In the genomic region with DNA sequence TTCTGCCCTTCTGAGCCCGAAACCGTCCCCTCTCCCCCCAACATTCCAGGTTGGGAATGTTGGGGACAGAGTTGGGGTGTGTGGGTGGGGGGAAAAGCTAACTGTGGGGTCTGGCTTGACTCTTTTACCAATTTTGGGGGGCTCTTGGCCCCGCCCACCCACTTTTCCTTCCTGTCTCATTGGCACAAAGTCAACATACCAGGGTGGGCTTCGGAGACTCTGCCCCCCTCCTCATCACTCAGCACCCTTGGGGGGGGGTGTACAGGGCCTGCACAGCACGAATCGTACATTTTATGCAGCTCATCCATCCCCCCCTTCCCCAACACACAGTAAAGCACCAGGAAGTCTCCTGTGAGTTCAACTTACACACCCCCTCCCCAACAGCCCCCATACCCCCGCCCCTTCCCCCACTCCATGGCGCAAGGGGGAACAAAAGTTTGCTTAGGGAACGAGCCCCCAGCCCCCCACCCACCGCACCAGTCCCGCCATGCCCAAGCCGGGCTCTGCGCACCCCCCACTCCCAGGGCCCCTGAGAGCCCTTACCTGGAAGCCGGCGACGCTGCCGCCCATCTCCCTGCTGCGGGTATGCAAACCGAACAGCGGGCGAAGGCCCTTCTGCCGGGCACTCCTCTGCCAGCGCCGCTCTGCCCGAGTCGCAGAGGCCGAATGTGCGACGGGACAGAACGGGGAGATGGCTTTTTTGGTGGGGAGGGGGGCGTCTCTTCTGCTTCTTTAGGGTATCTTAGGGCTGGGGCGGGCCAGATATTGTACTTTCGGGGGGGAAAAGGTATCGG, we compare ENCODE assay signal across 8 mouse cellular contexts. TPM values are rescaled to one million over a fixed set of nuclear protein-coding genes. Genes with fewer than 3 reads are reported as not detected.
A peak's percentile ranks its signal among the peaks of the same experiment; 100 is the strongest.
DNase-seq lines count a peak whose midpoint lies in the region; ATAC-seq and TF ChIP-seq lines count a peak whose summit lies in the region.
"Had no signal": no experiment of that assay in that cellular context is flagged by ENCODE, and none has a peak within 500 bp of the region (broad histone marks: within the 10 kb centered on the region; RNA-seq: fewer than 3 reads in every experiment).

No protein-coding gene starts in this region.

- intact Hi-C loops in left cerebral cortex, postnatal 14 days (cut with DNase I) = no loop called here

- DNase-seq in lung, embryonic 14.5 days = peak; percentile 66
- no peak for DNase-seq in lung, adult 18-20 months
- DNase-seq in forebrain, embryonic 11.5 days (ENCODE audit: low spot score) = peak; percentile 68
- no peak for DNase-seq in right cerebral cortex, postnatal 10 days (ENCODE audit: low spot score in 2 of 2)
- DNase-seq in left cerebral cortex, postnatal 14 days (ENCODE audit: low spot score in 2 of 2) = no peak

- under 1% methylated on average over 34 of the region's 34 CpGs for WGBS in lung, embryonic 14.5 days
- WGBS in forebrain, embryonic 11.5 days = under 1% methylated on average over 34 of the region's 34 CpGs
- 2% methylated on average over 34 of the region's 34 CpGs for WGBS in intestine, embryonic 15.5 days
- 1% methylated on average over 34 of the region's 34 CpGs for WGBS in neural tube, embryonic 13.5 days

- H3K4me3 ChIP-seq in lung, embryonic 14.5 days (ENCODE audit: low read depth, low read length) = peak overlapping the region; percentile 60
- H3K4me3 ChIP-seq in forebrain, embryonic 11.5 days (ENCODE audit: low read depth, low read length) = peak overlapping the region; percentile 34
- peak overlapping the region; percentile 58 for H3K4me3 ChIP-seq in intestine, embryonic 15.5 days (replicated peaks)
- peak overlapping the region; percentile 36 for H3K4me3 ChIP-seq in neural tube, embryonic 13.5 days

- H3K9me3 ChIP-seq in lung, embryonic 14.5 days (ENCODE audit: low read depth, low read length) = no peaks in the 10 kb centered on the region
- no peaks in the 10 kb centered on the region for H3K9me3 ChIP-seq in forebrain, embryonic 11.5 days (ENCODE audit: control insufficient read depth, low read length)
- H3K9me3 ChIP-seq in intestine, embryonic 15.5 days = no peaks in the 10 kb centered on the region
- H3K9me3 ChIP-seq in neural tube, embryonic 13.5 days = no peaks in the 10 kb centered on the region

- peaks cover 85% of the 10 kb centered on the region for H3K27me3 ChIP-seq in lung, embryonic 14.5 days (ENCODE audit: insufficient read depth, low read length)
- peaks cover 94% of the 10 kb centered on the region for H3K27me3 ChIP-seq in forebrain, embryonic 11.5 days (ENCODE audit: control insufficient read depth, insufficient read depth, low read length)
- H3K27me3 ChIP-seq in intestine, embryonic 15.5 days (replicated peaks) = peaks cover 80% of the 10 kb centered on the region
- H3K27me3 ChIP-seq in neural tube, embryonic 13.5 days = peaks cover 98% of the 10 kb centered on the region

- H3K36me3 ChIP-seq in lung, embryonic 14.5 days (ENCODE audit: insufficient read depth) = peaks cover 28% of the 10 kb centered on the region
- no peaks in the 10 kb centered on the region for H3K36me3 ChIP-seq in forebrain, embryonic 11.5 days (ENCODE audit: control insufficient read depth, insufficient read depth, low read length)
- 0 out of 2 replicates have a peak, but pooled peaks cover 6% of the 10 kb centered on the region for H3K36me3 ChIP-seq in intestine, embryonic 15.5 days
- H3K36me3 ChIP-seq in neural tube, embryonic 13.5 days = no peaks in the 10 kb centered on the region

- no peaks in the 10 kb centered on the region for H3K4me1 ChIP-seq in lung, embryonic 14.5 days (ENCODE audit: insufficient read depth)
- peaks cover 12% of the 10 kb centered on the region for H3K4me1 ChIP-seq in forebrain, embryonic 11.5 days (replicated peaks; ENCODE audit: control insufficient read depth, insufficient read depth, low read length)
- H3K4me1 ChIP-seq in intestine, embryonic 15.5 days (replicated peaks) = peaks cover 27% of the 10 kb centered on the region
- H3K4me1 ChIP-seq in neural tube, embryonic 13.5 days (replicated peaks) = peaks cover 25% of the 10 kb centered on the region

- peak overlapping the region; percentile 83 for H3K9ac ChIP-seq in lung, embryonic 14.5 days
- peak overlapping the region; percentile 43; the same call in 1 of the 2 replicates for H3K9ac ChIP-seq in forebrain, embryonic 11.5 days (ENCODE audit: low read length)
- H3K9ac ChIP-seq in intestine, embryonic 15.5 days = peak overlapping the region; percentile 74
- peak overlapping the region; percentile 64 for H3K9ac ChIP-seq in neural tube, embryonic 13.5 days

- peak overlapping the region; percentile 95 for H3K27ac ChIP-seq in lung, embryonic 14.5 days (ENCODE audit: low read depth)
- no peak overlapping the region for H3K27ac ChIP-seq in forebrain, embryonic 11.5 days (ENCODE audit: low read depth, low read length)
- peak overlapping the region; percentile 92 for H3K27ac ChIP-seq in intestine, embryonic 15.5 days
- peak overlapping the region; percentile 52; the same call in 1 of the 2 replicates for H3K27ac ChIP-seq in neural tube, embryonic 13.5 days (replicated peaks)

- peak; percentile 33; the same call in 1 of the 2 replicates for ATAC-seq in lung, embryonic 14.5 days (ENCODE audit: insufficient read depth)
- no peak for ATAC-seq in forebrain, embryonic 11.5 days (replicated peaks; ENCODE audit: low FRiP score)
- ATAC-seq in intestine, embryonic 15.5 days = no peak
- ATAC-seq in neural tube, embryonic 13.5 days (ENCODE audit: low read depth) = no peak

- peak overlapping the region; percentile 73 for H3K4me2 ChIP-seq in lung, embryonic 14.5 days
- peak overlapping the region; percentile 43 for H3K4me2 ChIP-seq in forebrain, embryonic 11.5 days (ENCODE audit: low read depth, low read length, severe bottlenecking)
- H3K4me2 ChIP-seq in intestine, embryonic 15.5 days (replicated peaks) = peak overlapping the region; percentile 73
- peak overlapping the region; percentile 52 for H3K4me2 ChIP-seq in neural tube, embryonic 13.5 days

- TF ChIP-seq CTCF in lung, embryonic 14.5 days (IDR thresholded peaks at IDR 0.05; ENCODE audit: low read depth) = no peak

RNA-seq across cellular contexts. Expression of gene Igf2, which starts 8.6 kb away (rescaled TPM):
- polyA plus RNA-seq in lung, embryonic 14.5 days (2014; fragmentation: Nextera tagmentation; extraction: Ambion mirVana) = 437 and 452 TPM in 2 replicates
- 121 and 141 TPM in 2 replicates for polyA plus RNA-seq in forebrain, embryonic 11.5 days (2014; fragmentation: Nextera tagmentation; extraction: Ambion mirVana)
- polyA plus RNA-seq in intestine, embryonic 15.5 days (2015; fragmentation: Nextera tagmentation; extraction: Ambion mirVana) = 958 and 978 TPM in 2 replicates
- 203 and 254 TPM in 2 replicates for polyA plus RNA-seq in neural tube, embryonic 13.5 days (2015; fragmentation: Nextera tagmentation; extraction: Ambion mirVana)
- total RNA-seq in left cerebral cortex, postnatal 14 days (2021) = 100 to 1,000 TPM; 179 to 218 TPM

RNA-seq across cellular contexts. Expression of gene Gm49394, which starts 11.7 kb away (rescaled TPM):
- not detected in 2 replicates for polyA plus RNA-seq in lung, embryonic 14.5 days (2014; fragmentation: Nextera tagmentation; extraction: Ambion mirVana)
- polyA plus RNA-seq in forebrain, embryonic 11.5 days (2014; fragmentation: Nextera tagmentation; extraction: Ambion mirVana) = not detected in 2 replicates
- 1.0 and 1.4 TPM in 2 replicates for polyA plus RNA-seq in intestine, embryonic 15.5 days (2015; fragmentation: Nextera tagmentation; extraction: Ambion mirVana)
- polyA plus RNA-seq in neural tube, embryonic 13.5 days (2015; fragmentation: Nextera tagmentation; extraction: Ambion mirVana) = not detected in 2 replicates
- under 1 TPM in 1 of 2 experiments, not detected in 1; 0.11 TPM for total RNA-seq in left cerebral cortex, postnatal 14 days (2021)
- total RNA-seq: adrenal gland, adult 18-20 months had no signal

Comparison
In these comparisons a context has a peak if more than half of its experiments do, and no peak if none do; other contexts are left out.
1. DNase-seq: peak in lung, embryonic 14.5 days (single experiment) and forebrain, embryonic 11.5 days (single experiment); none in lung, adult 18-20 months (0 of 2), right cerebral cortex, postnatal 10 days (0 of 2) and left cerebral cortex, postnatal 14 days (0 of 2).
2. Peak in every context shown above with its lines, with median percentiles within 50 percentile points of each other: H3K4me2 ChIP-seq, H3K4me3 ChIP-seq and H3K9ac ChIP-seq.